Mouse (Mus musculus) gastrocnemius, postnatal 14 days (tissue): ENCODE measurements at regions not wholly inside any gene's neighbourhood (a gene's known extent, or its start where the extent isn't known, plus 50 kb on each side); places are given as distances from the start of the nearest gene placed in this dataset.

Experiments used
- DNase-seq: peaks from one replicate; pipeline ENCODE4 v3.0.0; 2021; ENCODE audit warnings: mixed read lengths
- intact Hi-C: fragments of 180-260 bp; cut with DNase I; formaldehyde crosslinking; loops from one replicate; pipeline ENCODE4 v1.15.1; 2025; ENCODE audit warnings: low total_unique reads
- microRNA-seq, 2 experiments: library from miRNA; unstranded; fragments of <30 nt; microRNA quantifications; one replicate each; pipeline ENCODE4 v1.2.0; 2021

DNA sequence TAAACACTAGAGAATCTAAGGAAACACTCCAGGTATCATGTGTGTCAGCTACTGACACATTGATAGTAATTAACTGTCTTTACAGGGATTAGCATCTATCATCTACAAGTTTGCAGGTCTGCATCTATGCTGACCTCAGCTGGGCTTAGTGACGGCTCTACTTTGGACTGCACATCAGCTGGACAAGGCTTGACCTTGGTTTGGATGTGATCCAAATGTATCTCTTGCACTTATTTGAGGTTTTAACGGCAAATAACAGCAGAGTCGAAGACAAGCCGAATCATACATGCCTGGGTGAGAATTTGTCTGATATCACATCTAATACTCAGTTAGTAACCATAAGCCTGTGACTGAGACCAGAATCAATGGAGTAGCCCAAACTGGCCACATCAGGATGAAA is 181.7 kb upstream of the Sptlc3 start:
- intact Hi-C loops = no loop called here
- no peak for DNase-seq

DNA sequence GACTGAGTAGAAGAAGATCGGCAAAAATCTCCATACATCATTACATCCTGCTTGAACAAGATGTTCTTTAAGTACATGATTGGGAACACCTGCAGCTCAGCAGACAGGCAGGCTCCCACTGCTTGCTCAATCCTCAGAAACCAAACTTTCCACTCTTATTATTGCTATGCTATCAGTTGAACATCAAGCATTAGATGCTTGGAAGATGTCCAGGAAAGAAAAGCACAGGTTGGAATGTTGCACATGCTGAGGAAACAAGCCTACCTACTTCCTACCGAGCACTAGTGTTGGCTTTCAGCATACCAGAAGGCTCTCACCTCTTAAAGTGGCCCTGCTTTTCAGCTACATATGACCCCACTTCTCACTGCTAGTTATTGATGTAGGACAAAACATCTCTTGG is 171.2 kb upstream of the Sptlc3 start:
- intact Hi-C loops = no loop called here
- no peak for DNase-seq

DNA sequence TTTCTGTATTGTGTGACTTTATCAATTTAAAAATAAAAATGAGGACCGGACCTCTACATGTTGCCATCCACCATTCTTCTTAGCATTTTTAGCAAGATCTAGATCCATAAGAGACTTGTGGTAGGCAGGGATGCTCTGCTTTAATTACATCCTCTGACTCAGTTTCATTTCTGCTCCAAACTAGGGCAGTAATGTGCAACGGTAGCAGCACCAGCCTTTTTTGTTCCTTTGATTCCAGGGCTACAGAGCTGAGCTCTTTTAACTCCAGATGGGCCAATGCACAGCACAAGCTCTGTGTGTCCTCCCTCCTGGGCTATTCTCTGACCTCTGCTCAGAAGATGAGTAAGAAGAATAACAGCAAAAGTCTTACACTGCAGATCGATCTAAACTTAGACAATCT is 168.2 kb upstream of the Sptlc3 start:
- DNase-seq = no peak
- intact Hi-C loops = no loop called here

DNA sequence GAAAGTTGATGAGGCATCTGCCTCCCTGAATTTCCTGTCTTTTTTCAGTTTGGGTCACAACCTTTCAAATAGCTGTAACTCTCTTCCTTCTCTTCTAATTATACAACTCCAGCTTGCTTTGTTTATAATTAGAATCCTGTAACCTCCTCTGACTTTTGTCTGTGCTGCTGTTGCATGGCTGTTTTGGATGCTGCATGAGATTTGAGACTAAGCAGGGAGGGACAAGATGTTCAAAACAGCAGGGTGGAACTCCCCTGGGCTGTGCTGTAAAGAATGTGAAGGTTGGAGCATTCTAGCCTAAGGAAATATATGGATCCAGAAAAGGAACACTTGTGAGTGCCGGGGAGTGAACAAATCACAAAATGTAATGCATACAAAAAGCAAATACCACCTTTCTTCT is 159.0 kb upstream of the Sptlc3 start:
- intact Hi-C loops = no loop called here
- DNase-seq = no peak

DNA sequence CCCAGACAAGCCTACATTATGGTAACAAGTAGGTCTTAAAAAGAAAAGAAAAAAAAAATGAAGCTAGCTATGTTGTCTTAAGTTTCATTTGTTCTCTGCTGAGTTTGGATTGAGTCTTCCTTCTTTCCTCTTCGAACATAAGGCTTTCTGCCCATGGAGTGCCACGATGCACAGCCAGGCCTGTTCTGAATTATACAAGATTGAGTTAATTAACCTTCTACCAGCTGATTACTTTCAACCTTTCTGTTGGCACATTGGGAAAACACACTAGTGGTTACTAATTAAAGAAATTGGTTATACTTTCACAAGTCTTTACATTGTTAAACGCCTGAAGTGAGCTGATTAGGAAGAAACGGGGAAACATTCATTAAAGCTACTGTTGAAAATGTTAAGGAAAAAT is 155.5 kb upstream of the Sptlc3 start:
- no peak for DNase-seq
- intact Hi-C loops = no loop called here

DNA sequence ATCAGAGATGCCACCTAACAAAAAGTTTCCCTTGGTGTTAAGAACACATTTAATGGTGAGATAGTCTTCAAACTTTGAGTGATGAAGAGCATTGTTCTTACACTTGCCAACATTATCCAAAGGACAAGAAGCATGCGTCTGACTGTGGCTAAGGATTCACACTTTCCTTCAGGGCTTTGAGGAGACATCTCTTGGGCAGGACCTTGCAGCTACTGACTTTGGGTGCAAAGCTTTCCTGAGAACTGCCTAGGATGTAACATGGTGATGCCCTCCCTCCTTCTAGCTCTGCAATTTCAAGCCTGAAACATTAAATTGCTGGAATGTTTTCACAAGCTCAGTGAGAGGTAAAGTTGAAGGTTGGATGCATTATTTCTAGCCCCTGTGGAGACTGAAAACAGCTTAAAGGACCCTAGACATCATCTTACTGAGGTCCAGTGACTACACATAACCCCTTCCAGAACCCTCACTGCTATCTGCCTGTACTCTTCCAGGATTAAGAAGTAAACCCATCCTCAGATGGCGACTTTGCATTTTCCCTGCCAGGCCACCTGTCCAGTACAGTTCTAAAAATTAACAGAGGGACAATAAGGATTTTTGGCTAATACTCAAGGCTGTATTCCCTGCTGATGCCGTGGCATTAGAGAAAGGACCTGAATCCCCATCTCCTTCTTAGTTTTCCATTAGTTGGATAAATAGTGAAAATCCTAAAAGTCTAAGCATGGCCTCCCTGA is 137.3 kb upstream of the Sptlc3 start:
- intact Hi-C loops = no loop called here

DNA sequence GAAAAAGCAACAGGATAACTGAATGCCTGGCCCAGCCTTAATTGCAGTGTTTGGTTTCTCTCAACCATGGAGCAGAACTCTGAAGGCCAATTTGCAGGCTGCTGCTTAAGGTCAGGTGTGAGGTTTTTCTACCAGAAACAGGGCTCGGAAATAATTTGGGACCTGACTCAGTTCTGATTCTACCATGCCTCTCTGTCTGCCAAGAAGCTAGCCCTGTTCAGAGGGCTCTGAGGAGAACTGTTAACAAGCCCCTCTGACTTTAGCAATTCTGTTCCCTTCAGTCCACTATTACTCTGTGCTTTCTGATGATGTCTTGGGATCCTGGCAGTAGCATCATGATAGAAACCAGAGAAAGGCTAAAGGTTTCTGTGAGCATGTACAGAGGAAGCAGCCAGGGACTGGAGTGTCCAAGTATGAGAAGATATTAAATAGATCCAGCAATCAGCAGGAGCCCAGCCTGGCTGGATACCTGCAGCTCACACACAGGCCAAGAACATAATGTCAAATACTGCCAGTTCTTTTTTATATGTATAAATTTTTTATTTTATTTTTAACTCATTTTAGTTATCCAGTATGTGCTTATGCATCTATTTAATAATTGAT is 131.4 kb upstream of the Sptlc3 start:
- intact Hi-C loops = no loop called here
- no peak for DNase-seq

More for the DNA sequence above, 137.3 kb upstream of the Sptlc3 start:
- DNase-seq = no peak

DNA sequence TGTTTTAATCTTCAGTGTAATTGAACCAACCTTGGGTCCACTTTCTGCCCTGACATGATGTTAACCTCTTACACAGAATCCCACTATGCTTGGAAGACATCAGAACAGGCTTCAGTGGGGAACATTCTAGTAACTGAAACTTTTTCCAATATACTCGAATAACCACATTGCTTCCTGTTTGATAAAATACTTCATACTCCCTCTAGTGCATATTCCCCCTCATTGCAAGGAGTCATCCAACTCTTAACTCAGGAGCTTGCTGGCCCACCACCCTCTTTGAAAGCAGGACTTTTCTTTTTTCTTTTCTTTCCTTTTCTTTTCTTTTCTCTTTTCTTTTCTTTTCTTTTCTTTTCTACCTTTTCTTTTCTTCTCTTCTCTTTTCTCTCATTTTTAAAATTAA is 123.6 kb upstream of the Sptlc3 start:
- intact Hi-C loops = no loop called here
- DNase-seq = no peak

DNA sequence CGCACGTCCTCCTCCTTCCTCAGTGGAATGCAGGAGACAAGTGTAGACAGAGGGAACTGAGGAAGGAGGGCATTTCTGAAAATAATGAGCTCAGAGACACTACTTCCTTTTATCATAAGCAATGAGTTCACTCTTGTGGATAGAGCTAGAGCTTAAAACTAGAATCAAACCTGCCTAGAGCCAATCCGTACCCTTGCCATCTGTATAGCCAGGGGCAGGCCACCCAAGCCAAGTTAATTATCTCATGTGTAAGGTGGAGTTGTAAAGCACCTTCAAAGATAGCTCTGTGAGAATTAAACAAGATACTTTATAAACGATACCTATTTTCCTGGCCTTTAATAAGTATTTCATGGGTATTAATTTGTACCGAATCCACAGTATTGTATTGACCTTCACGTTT is 113.4 kb upstream of the Sptlc3 start:
- no peak for DNase-seq
- intact Hi-C loops = loop anchor here (5.0 kb wide), 1 partner anchor 197 kb away; no protein-coding TSS in a partner anchor

DNA sequence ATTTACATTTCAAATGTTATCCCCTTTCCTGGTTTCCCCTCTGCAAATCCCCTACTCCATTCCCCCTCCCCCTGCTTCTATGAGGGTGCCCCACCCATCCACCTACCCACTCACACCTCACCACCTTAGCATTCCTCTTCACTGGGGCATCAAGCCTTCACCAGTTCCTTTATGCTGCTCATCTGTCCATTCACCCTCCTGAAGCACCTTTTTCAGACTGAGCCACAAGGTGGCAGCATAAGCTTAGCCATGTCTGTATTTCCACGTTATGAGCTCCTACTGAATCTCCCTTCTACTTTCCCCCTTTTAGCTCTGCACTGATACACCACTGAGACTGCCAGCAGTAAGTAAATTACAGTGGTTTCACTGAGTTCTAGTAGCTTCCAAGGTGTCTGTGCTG is 112.1 kb upstream of the Sptlc3 start:
- DNase-seq = peak; percentile 36
- intact Hi-C loops = loop anchor here (5.0 kb wide), 1 partner anchor 196 kb away; no protein-coding TSS in a partner anchor

DNA sequence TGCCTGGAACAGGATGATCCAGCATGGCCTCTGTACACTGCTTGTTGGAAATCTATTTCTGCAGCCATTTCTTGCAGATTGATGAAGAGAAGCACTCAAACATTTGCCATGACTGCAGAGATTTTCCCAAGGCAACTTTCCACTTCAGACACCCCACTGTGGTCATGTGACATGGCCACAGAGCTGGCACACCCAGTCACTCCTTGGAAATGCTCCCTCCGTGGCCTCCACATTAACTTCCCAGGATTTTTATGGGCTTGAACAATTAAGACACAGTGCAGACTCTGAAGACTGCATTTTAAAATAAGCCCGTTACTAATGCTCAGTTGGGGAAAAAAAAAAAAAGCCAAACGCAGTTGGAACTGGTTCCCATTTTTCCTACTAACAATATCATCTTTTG is 80.2 kb upstream of the Sptlc3 start:
- no peak for DNase-seq
- intact Hi-C loops = no loop called here

DNA sequence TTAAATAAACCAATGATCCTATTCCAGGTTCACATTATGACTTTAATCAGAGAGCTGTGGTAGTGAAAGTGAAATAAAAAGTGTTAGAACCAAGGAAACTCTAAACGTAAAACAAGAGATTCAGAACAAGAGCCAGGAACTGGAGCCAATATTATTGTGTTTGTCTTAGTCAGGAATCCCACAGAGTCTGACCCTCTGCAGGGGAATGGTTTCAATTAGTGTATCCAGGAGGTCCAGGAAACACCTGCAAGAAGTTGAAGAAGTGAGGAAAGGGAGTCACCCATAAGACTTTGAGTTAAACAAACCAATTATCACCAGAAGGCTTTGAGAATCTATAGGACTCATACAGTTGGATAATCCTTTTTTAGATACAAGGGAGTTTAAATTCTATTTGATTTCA is 76.2 kb upstream of the Sptlc3 start:
- DNase-seq = no peak
- intact Hi-C loops = no loop called here

DNA sequence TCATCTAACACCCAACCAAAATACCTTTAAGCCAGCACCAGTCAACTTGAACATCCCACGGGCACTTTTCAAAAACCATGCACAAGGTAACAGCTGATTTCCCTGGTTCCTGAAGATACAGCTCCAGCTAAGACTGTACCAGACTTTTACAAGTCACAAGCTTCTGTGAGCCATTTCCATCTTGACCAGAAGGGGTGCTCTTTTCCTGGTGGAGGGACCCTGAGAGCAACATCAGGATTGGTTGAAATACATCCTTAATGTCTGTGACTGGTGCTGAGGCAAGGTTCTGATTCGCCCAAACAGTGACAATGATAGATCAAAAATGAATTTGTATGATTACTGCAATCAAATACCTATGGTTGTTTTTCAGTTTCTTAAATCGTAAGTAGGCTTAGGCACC is 71.0 kb upstream of the Sptlc3 start:
- no peak for DNase-seq
- intact Hi-C loops = no loop called here

DNA sequence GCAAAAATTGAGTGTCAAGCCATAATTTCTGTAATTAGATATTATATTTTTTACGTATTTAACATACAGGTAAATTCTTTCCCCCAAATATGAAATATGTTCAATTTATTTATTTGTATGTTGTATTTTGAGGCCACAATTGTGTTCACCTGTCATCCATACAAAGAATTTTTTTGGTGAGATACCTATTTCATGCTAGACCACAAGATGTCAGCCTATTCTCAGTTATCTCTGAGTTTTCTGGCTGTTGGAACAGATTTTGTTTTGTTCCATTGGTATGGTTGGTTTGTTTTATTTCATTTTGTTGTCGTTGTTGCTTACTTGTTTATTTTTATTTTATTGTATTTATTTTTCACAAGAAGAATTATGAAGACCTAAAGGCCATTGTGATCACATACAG is 70.3 kb upstream of the Sptlc3 start:
- DNase-seq = no peak

More for the DNA sequence above, 70.3 kb upstream of the Sptlc3 start:
- intact Hi-C loops = no loop called here

Small RNA genes in the stretch of these regions (microRNA-seq; reads per million reads assigned to microRNA genes)
- 0 reads per million in 2 experiments for gene Mir1952
